Mouse (Mus musculus): ENCODE measurements around the gene Gm49337. TPM values are rescaled to one million over a fixed set of nuclear protein-coding genes. Genes with fewer than 3 reads are reported as not detected.

The Gm49337 gene
- polyA plus RNA-seq, 1 experiment, result not detected

GRCm38 (mm10) chr4:116173752-116174151 is 568 bp downstream of the Gm49337 start:
- Histone ChIP-seq H3K4me3 (replicated peaks; ENCODE audit: extremely low read depth, low read depth, low read length) (no peak overlapping the region), H3K4me1 (ENCODE audit: control insufficient read depth, insufficient read depth, low read length) (peaks cover 23% of the 10 kb centered on the region)
- TF ChIP-seq CTCF (IDR thresholded peaks at IDR 0.05; ENCODE audit: insufficient read depth, low read length) (no peak), POLR2A (IDR thresholded peaks at IDR 0.05; ENCODE audit: borderline replicate concordance, extremely low read depth, low read depth, low read length) (no peak)
- 89% methylated on average over 4 of the region's 4 CpGs for WGBS
- no peak for DNase-seq

- DNase-seq, result no peak
- Histone ChIP-seq H3K4me1 (ENCODE audit: control insufficient read depth, insufficient read depth, low read length) (peaks cover 23% of the 10 kb centered on the region), H3K4me3 (replicated peaks; ENCODE audit: extremely low read depth, low read depth, low read length) (no peak overlapping the region)
- 29% methylated on average over 6 of the region's 6 CpGs for WGBS
- TF ChIP-seq CTCF (IDR thresholded peaks at IDR 0.05; ENCODE audit: insufficient read depth, low read length) (no peak), POLR2A (IDR thresholded peaks at IDR 0.05; ENCODE audit: borderline replicate concordance, extremely low read depth, low read depth, low read length) (no peak)
Measured at GRCm38 (mm10) chr4:116174466-116175116, 1.4 kb downstream of the Gm49337 start.

- H3K4me3 ChIP-seq (replicated peaks; ENCODE audit: extremely low read depth, low read depth, low read length), result no peak overlapping the region
- peaks cover 23% of the 10 kb centered on the region for H3K4me1 ChIP-seq (ENCODE audit: control insufficient read depth, insufficient read depth, low read length)
- no peak for TF ChIP-seq POLR2A (IDR thresholded peaks at IDR 0.05; ENCODE audit: borderline replicate concordance, extremely low read depth, low read depth, low read length)
- TF ChIP-seq CTCF (IDR thresholded peaks at IDR 0.05; ENCODE audit: insufficient read depth, low read length), result no peak
- no peak for DNase-seq
Measured at GRCm38 (mm10) chr4:116175136-116175535, 2.0 kb downstream of the Gm49337 start.

GRCm38 (mm10) chr4:116175711-116176542 is 2.7 kb downstream of the Gm49337 start:
- Histone ChIP-seq H3K4me1 (ENCODE audit: control insufficient read depth, insufficient read depth, low read length) (peaks cover 23% of the 10 kb centered on the region), H3K4me3 (replicated peaks; ENCODE audit: extremely low read depth, low read depth, low read length) (no peak overlapping the region)
- peak; percentile 41 for DNase-seq
- WGBS, result 31% methylated on average over 7 of the region's 7 CpGs
- TF ChIP-seq CTCF (IDR thresholded peaks at IDR 0.05; ENCODE audit: insufficient read depth, low read length) (no peak), POLR2A (IDR thresholded peaks at IDR 0.05; ENCODE audit: borderline replicate concordance, extremely low read depth, low read depth, low read length) (no peak)

- WGBS, result 5% methylated on average over 10 of the region's 10 CpGs
- peak; percentile 81 for DNase-seq
- Histone ChIP-seq H3K4me3 (replicated peaks; ENCODE audit: extremely low read depth, low read depth, low read length) (peak overlapping the region; percentile 43), H3K4me1 (ENCODE audit: control insufficient read depth, insufficient read depth, low read length) (peaks cover 23% of the 10 kb centered on the region)
- TF ChIP-seq CTCF (IDR thresholded peaks at IDR 0.05; ENCODE audit: insufficient read depth, low read length) (no peak), POLR2A (IDR thresholded peaks at IDR 0.05; ENCODE audit: borderline replicate concordance, extremely low read depth, low read depth, low read length) (peak; percentile 70; the same call in 1 of the 2 replicates)
Measured at GRCm38 (mm10) chr4:116176543-116176988, 3.4 kb downstream of the Gm49337 start.

- Histone ChIP-seq H3K4me1 (ENCODE audit: control insufficient read depth, insufficient read depth, low read length) (peaks cover 23% of the 10 kb centered on the region), H3K4me3 (replicated peaks; ENCODE audit: extremely low read depth, low read depth, low read length) (peak overlapping the region; percentile 3)
- 7% methylated on average over 5 of the region's 5 CpGs for WGBS
- TF ChIP-seq POLR2A (IDR thresholded peaks at IDR 0.05; ENCODE audit: borderline replicate concordance, extremely low read depth, low read depth, low read length) (peak; percentile 36; the same call in 1 of the 2 replicates), CTCF (IDR thresholded peaks at IDR 0.05; ENCODE audit: insufficient read depth, low read length) (no peak)
- DNase-seq, result peak; percentile 74
Measured at GRCm38 (mm10) chr4:116177140-116177539, 4.0 kb downstream of the Gm49337 start.

- peaks cover 2% of the 10 kb centered on the region; the same call in 1 of the 2 replicates for H3K4me1 ChIP-seq (ENCODE audit: control insufficient read depth, insufficient read depth, low read length)
- 79% methylated on average over 3 of the region's 3 CpGs for WGBS
Measured at GRCm38 (mm10) chr4:116182079-116182478, 8.9 kb downstream of the Gm49337 start.

GRCm38 (mm10) chr4:116182745-116183144 is 9.6 kb downstream of the Gm49337 start:
- DNase-seq, result peak; percentile 46
- WGBS, result 10% methylated on average over 12 of the region's 12 CpGs
- Histone ChIP-seq H3K4me1 (ENCODE audit: control insufficient read depth, insufficient read depth, low read length) (peaks cover 2% of the 10 kb centered on the region; the same call in 1 of the 2 replicates), H3K4me3 (replicated peaks; ENCODE audit: extremely low read depth, low read depth, low read length) (peak overlapping the region; percentile 54)
- TF ChIP-seq CTCF (IDR thresholded peaks at IDR 0.05; ENCODE audit: insufficient read depth, low read length) (no peak), POLR2A (IDR thresholded peaks at IDR 0.05; ENCODE audit: borderline replicate concordance, extremely low read depth, low read depth, low read length) (peak; percentile 40; the same call in 1 of the 2 replicates)

More at GRCm38 (mm10) chr4:116182079-116182478, 8.9 kb downstream of the Gm49337 start:
- no peak for DNase-seq
- no peak overlapping the region for H3K4me3 ChIP-seq (replicated peaks; ENCODE audit: extremely low read depth, low read depth, low read length)
- TF ChIP-seq CTCF (IDR thresholded peaks at IDR 0.05; ENCODE audit: insufficient read depth, low read length), result no peak
- TF ChIP-seq POLR2A (IDR thresholded peaks at IDR 0.05; ENCODE audit: borderline replicate concordance, extremely low read depth, low read depth, low read length), result no peak

- TF ChIP-seq CTCF (IDR thresholded peaks at IDR 0.05; ENCODE audit: insufficient read depth, low read length) (no peak), POLR2A (IDR thresholded peaks at IDR 0.05; ENCODE audit: borderline replicate concordance, extremely low read depth, low read depth, low read length) (no peak)
- WGBS, result 81% methylated on average over 4 of the region's 4 CpGs
- Histone ChIP-seq H3K4me3 (replicated peaks; ENCODE audit: extremely low read depth, low read depth, low read length) (no peak overlapping the region), H3K4me1 (ENCODE audit: control insufficient read depth, insufficient read depth, low read length) (peaks cover 2% of the 10 kb centered on the region; the same call in 1 of the 2 replicates)
- DNase-seq, result no peak
Measured at GRCm38 (mm10) chr4:116185083-116185482, 11.9 kb downstream of the Gm49337 start.

Data from lung, adult 2 months (tissue).